Mouse (Mus musculus): ENCODE results near the gene Rgs14. TPM values are rescaled to one million over a fixed set of nuclear protein-coding genes. Genes with fewer than 3 reads are reported as not detected.
A peak's percentile ranks its signal among the peaks of the same experiment; 100 is the strongest.

The Rgs14 gene
- polyA plus RNA-seq, 1 experiment from 2014 or later, result 0.75 TPM

GRCm38 (mm10) chr13:55338131-55339054 is 31.1 kb upstream of the Rgs14 start:
- 67% methylated on average over 12 of the region's 12 CpGs for WGBS
- no peak overlapping the region for H3K9ac ChIP-seq (ENCODE audit: low read length)
- H3K9me3 ChIP-seq (replicated peaks; ENCODE audit: control insufficient read depth, low read length), result no peaks in the 10 kb centered on the region
- ATAC-seq (no peak), DNase-seq (ENCODE audit: low spot score) (peak; percentile 42)
- H3K27me3 ChIP-seq (replicated peaks; ENCODE audit: control insufficient read depth, insufficient read depth, low read length), result no peaks in the 10 kb centered on the region
- H3K4me2 ChIP-seq (ENCODE audit: low read length), result no peak overlapping the region
- no peak overlapping the region for H3K27ac ChIP-seq (ENCODE audit: low read depth, low read length)
- H3K4me1 ChIP-seq (ENCODE audit: control insufficient read depth, insufficient read depth, low read length), result no peaks in the 10 kb centered on the region
- no peaks in the 10 kb centered on the region for H3K36me3 ChIP-seq (ENCODE audit: control insufficient read depth, insufficient read depth, low read length)
- no peak overlapping the region for H3K4me3 ChIP-seq (ENCODE audit: low read depth, low read length)

DNA sequence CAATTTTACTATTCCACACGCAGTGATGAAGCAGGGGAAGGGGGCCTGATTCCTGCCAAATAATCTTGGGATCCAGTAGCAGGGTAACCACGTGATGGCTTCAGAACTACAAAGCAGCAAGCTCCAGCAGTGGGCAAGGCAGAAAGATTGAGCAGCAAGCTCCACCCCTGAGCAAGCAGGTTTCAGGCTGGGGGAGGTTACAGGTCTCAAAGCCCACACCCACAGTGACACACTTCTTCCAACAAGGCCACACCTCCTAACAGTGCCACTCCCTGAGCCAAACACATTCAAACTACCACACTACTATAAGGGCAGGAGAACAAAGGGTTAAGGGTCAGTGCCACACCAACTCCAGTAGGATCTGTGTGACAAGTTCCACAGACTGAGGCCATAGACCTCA is 30.3 kb upstream of the Rgs14 start:
- no peak overlapping the region for H3K4me3 ChIP-seq (ENCODE audit: low read depth, low read length)
- H3K9ac ChIP-seq (ENCODE audit: low read length), result no peak overlapping the region
- no peaks in the 10 kb centered on the region for H3K4me1 ChIP-seq (ENCODE audit: control insufficient read depth, insufficient read depth, low read length)
- ATAC-seq (no peak), DNase-seq (ENCODE audit: low spot score) (no peak)
- WGBS, result 35% methylated on average over 2 of the region's 2 CpGs
- H3K9me3 ChIP-seq (replicated peaks; ENCODE audit: control insufficient read depth, low read length), result no peaks in the 10 kb centered on the region
- H3K36me3 ChIP-seq (ENCODE audit: control insufficient read depth, insufficient read depth, low read length), result peaks cover 8% of the 10 kb centered on the region
- no peak overlapping the region for H3K4me2 ChIP-seq (ENCODE audit: low read length)
- no peak overlapping the region for H3K27ac ChIP-seq (ENCODE audit: low read depth, low read length)
- H3K27me3 ChIP-seq (replicated peaks; ENCODE audit: control insufficient read depth, insufficient read depth, low read length), result no peaks in the 10 kb centered on the region

GRCm38 (mm10) chr13:55342469-55342868 is 27.1 kb upstream of the Rgs14 start:
- Histone ChIP-seq H3K4me3 (ENCODE audit: low read depth, low read length) (no peak overlapping the region), H3K4me1 (ENCODE audit: control insufficient read depth, insufficient read depth, low read length) (no peaks in the 10 kb centered on the region), H3K36me3 (ENCODE audit: control insufficient read depth, insufficient read depth, low read length) (peaks cover 40% of the 10 kb centered on the region), H3K9me3 (replicated peaks; ENCODE audit: control insufficient read depth, low read length) (no peaks in the 10 kb centered on the region), H3K27ac (ENCODE audit: low read depth, low read length) (no peak overlapping the region), H3K27me3 (replicated peaks; ENCODE audit: control insufficient read depth, insufficient read depth, low read length) (no peaks in the 10 kb centered on the region), H3K4me2 (ENCODE audit: low read length) (no peak overlapping the region), H3K9ac (ENCODE audit: low read length) (no peak overlapping the region)
- DNase-seq (ENCODE audit: low spot score), result no peak
- no peak for ATAC-seq
- 39% methylated on average over 11 of the region's 11 CpGs for WGBS

GRCm38 (mm10) chr13:55344286-55344685 is 25.2 kb upstream of the Rgs14 start:
- peaks cover 58% of the 10 kb centered on the region for H3K36me3 ChIP-seq (ENCODE audit: control insufficient read depth, insufficient read depth, low read length)
- DNase-seq (ENCODE audit: low spot score) (no peak), ATAC-seq (no peak)

DNA sequence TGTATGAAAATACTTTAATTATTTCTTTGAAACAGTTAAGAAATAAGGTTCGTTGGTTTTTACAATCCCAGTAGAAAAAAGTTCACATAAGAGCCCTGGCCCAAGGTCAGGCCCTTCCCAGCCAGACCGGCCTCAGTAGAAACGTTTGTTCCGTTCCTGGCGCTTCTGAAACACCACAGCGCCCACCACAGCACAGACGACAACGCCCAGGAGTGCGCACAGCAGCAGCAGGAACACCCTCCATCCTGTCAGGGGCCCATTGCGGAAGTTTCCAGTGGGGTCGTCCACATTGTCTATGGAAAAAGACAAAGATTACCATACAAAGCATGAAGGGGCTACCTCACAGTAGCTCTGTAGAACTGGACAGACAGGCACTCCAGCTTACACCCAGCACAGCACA is 22.8 kb upstream of the Rgs14 start:
- DNase-seq (ENCODE audit: low spot score) (no peak), ATAC-seq (no peak)
- WGBS, result 84% methylated on average over 11 of the region's 11 CpGs
- H3K4me1 ChIP-seq (ENCODE audit: control insufficient read depth, insufficient read depth, low read length), result no peaks in the 10 kb centered on the region
- H3K4me2 ChIP-seq (ENCODE audit: low read length), result no peak overlapping the region
- H3K4me3 ChIP-seq (ENCODE audit: low read depth, low read length), result no peak overlapping the region
- no peaks in the 10 kb centered on the region for H3K27me3 ChIP-seq (replicated peaks; ENCODE audit: control insufficient read depth, insufficient read depth, low read length)
- H3K36me3 ChIP-seq (ENCODE audit: control insufficient read depth, insufficient read depth, low read length), result peaks cover 80% of the 10 kb centered on the region
- no peaks in the 10 kb centered on the region for H3K9me3 ChIP-seq (replicated peaks; ENCODE audit: control insufficient read depth, low read length)
- no peak overlapping the region for H3K27ac ChIP-seq (ENCODE audit: low read depth, low read length)
- H3K9ac ChIP-seq (ENCODE audit: low read length), result no peak overlapping the region

More at GRCm38 (mm10) chr13:55344286-55344685, 25.2 kb upstream of the Rgs14 start:
- Histone ChIP-seq H3K4me1 (ENCODE audit: control insufficient read depth, insufficient read depth, low read length) (no peaks in the 10 kb centered on the region), H3K4me3 (ENCODE audit: low read depth, low read length) (no peak overlapping the region), H3K9ac (ENCODE audit: low read length) (no peak overlapping the region), H3K27me3 (replicated peaks; ENCODE audit: control insufficient read depth, insufficient read depth, low read length) (no peaks in the 10 kb centered on the region), H3K27ac (ENCODE audit: low read depth, low read length) (no peak overlapping the region), H3K9me3 (replicated peaks; ENCODE audit: control insufficient read depth, low read length) (no peaks in the 10 kb centered on the region), H3K4me2 (ENCODE audit: low read length) (no peak overlapping the region)
- WGBS, result 88% methylated on average over 7 of the region's 7 CpGs

DNA sequence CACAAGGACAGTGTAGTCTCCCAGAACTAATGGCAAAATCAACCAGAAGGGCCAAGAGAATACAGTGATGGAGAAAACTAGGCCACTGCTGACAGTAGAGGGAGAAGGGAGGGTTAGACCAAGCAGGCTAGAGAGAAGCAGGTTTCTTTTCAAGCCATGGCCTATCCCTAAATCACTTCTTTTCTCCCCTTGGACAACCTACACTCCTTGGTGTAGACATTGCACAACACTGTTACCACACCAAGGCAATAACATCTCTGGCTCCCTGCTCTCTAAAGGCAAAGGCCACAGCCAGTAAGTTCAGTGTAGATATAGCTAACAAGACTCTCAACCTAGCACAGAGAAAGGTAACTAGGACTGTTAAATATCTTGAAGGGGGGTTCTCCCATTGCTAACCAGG is 8.4 kb upstream of the Rgs14 start:
- ATAC-seq, result no peak
- peak overlapping the region; percentile 85; the same call in 1 of the 2 replicates for H3K9ac ChIP-seq (ENCODE audit: low read length)

DNA sequence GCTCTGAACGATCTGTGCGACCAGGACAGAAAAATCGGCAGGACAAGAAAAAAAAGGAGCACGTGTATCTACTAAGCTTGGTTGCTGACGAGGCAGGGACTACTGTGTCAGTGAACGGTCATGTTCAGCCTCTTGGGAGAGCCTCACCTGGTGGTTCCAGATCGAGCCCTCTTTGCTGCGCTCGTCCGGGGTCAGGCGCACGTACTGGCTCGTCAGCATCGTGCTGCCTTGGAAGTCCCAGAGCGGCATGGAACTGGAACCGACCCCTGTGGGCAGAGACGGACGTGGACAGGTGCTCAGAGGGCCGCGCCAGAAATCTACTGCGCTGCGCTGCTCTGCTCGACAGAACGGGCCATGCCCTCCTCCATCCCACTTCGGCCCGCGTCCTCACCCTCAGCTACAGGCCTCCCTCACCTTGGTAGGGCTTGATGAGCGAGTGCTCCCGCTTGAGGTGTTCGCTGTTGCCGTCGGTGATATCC is 7.5 kb upstream of the Rgs14 start:
- Histone ChIP-seq H3K27ac (ENCODE audit: low read depth, low read length) (peak overlapping the region; percentile 89), H3K36me3 (ENCODE audit: control insufficient read depth, insufficient read depth, low read length) (peaks cover 34% of the 10 kb centered on the region), H3K4me1 (ENCODE audit: control insufficient read depth, insufficient read depth, low read length) (peaks cover 10% of the 10 kb centered on the region), H3K9ac (ENCODE audit: low read length) (peak overlapping the region; percentile 85), H3K4me2 (ENCODE audit: low read length) (peak overlapping the region; percentile 86), H3K9me3 (replicated peaks; ENCODE audit: control insufficient read depth, low read length) (no peaks in the 10 kb centered on the region), H3K4me3 (ENCODE audit: low read depth, low read length) (peak overlapping the region; percentile 94), H3K27me3 (replicated peaks; ENCODE audit: control insufficient read depth, insufficient read depth, low read length) (0 out of 2 replicates have a peak, but pooled peaks cover 2% of the 10 kb centered on the region)
- DNase-seq (ENCODE audit: low spot score), result no peak
- WGBS, result under 1% methylated on average over 32 of the region's 32 CpGs
- ATAC-seq, result peak; percentile 50

More for the DNA sequence above, 8.4 kb upstream of the Rgs14 start:
- no peak for DNase-seq (ENCODE audit: low spot score)
- no peaks in the 10 kb centered on the region for H3K9me3 ChIP-seq (replicated peaks; ENCODE audit: control insufficient read depth, low read length)
- peaks cover 10% of the 10 kb centered on the region for H3K4me1 ChIP-seq (ENCODE audit: control insufficient read depth, insufficient read depth, low read length)
- H3K36me3 ChIP-seq (ENCODE audit: control insufficient read depth, insufficient read depth, low read length), result peaks cover 40% of the 10 kb centered on the region
- peak overlapping the region; percentile 94 for H3K4me3 ChIP-seq (ENCODE audit: low read depth, low read length)
- no peak overlapping the region for H3K27ac ChIP-seq (ENCODE audit: low read depth, low read length)
- peak overlapping the region; percentile 86 for H3K4me2 ChIP-seq (ENCODE audit: low read length)
- H3K27me3 ChIP-seq (replicated peaks; ENCODE audit: control insufficient read depth, insufficient read depth, low read length), result no peaks in the 10 kb centered on the region

- H3K27ac ChIP-seq (ENCODE audit: low read depth, low read length), result peak within 1 kb of the TSS; percentile 89
- peak within 1 kb of the TSS; percentile 86 for H3K4me2 ChIP-seq (ENCODE audit: low read length)
- under 1% methylated on average over 35 of the region's 35 CpGs for WGBS
- peaks cover 31% of the 10 kb centered on the region for H3K36me3 ChIP-seq (ENCODE audit: control insufficient read depth, insufficient read depth, low read length)
- peak within 1 kb of the TSS; percentile 94 for H3K4me3 ChIP-seq (ENCODE audit: low read depth, low read length)
- H3K9me3 ChIP-seq (replicated peaks; ENCODE audit: control insufficient read depth, low read length), result no peaks in the 10 kb centered on the region
- 0 out of 2 replicates have a peak, but pooled peaks cover 2% of the 10 kb centered on the region for H3K27me3 ChIP-seq (replicated peaks; ENCODE audit: control insufficient read depth, insufficient read depth, low read length)
- ATAC-seq, result peak; percentile 99
- H3K4me1 ChIP-seq (ENCODE audit: control insufficient read depth, insufficient read depth, low read length), result peaks cover 10% of the 10 kb centered on the region
- peak; percentile 99 for DNase-seq (ENCODE audit: low spot score)
- peak within 1 kb of the TSS; percentile 85 for H3K9ac ChIP-seq (ENCODE audit: low read length)
Measured at GRCm38 (mm10) chr13:55362453-55363060, 7.0 kb upstream of the Rgs14 start, which contains the start of gene Lman2. TSS of gene Lman2 (minus strand) at chr13:55362783.

Measured in forebrain, embryonic 14.5 days (tissue).